Mouse (Mus musculus): ENCODE measurements around the gene Eci1.

The Eci1 gene

GRCm38 (mm10) chr17:24474557-24474956 lies 48.1 kb downstream of the Eci1 start:
- DNase-seq, result no peak

- no peak for DNase-seq
Measured at GRCm38 (mm10) chr17:24475586-24475985, 49.1 kb downstream of the Eci1 start.

- DNase-seq, result no peak
Measured at GRCm38 (mm10) chr17:24476022-24476776, 49.8 kb downstream of the Eci1 start.

- peak in 1 of 2 experiments; percentile 37 for DNase-seq
Measured at GRCm38 (mm10) chr17:24477053-24477984, 50.9 kb downstream of the Eci1 start.

- DNase-seq, result peak; percentile 26 to 55
Measured at GRCm38 (mm10) chr17:24477985-24478600, 51.7 kb downstream of the Eci1 start.

GRCm38 (mm10) chr17:24478663-24479380 lies 52.4 kb downstream of the Eci1 start, which contains the start of gene Mlst8:
Gene Mlst8 (minus strand): TSS chr17:24479078.
- peak; percentile 97 to 98 for DNase-seq

GRCm38 (mm10) chr17:24479431-24479830 lies 53.0 kb downstream of the Eci1 start:
- DNase-seq, result no peak

GRCm38 (mm10) chr17:24480201-24480826 lies 53.9 kb downstream of the Eci1 start:
- peak in 1 of 2 experiments; percentile 23 for DNase-seq

- DNase-seq, result no peak
Measured at GRCm38 (mm10) chr17:24481027-24481815, 54.8 kb downstream of the Eci1 start.

GRCm38 (mm10) chr17:24483495-24483894 lies 57.1 kb downstream of the Eci1 start:
- DNase-seq, result no peak

- peak; percentile 54 to 59 for DNase-seq
Measured at GRCm38 (mm10) chr17:24485090-24485860, 58.8 kb downstream of the Eci1 start.

- no peak for DNase-seq
Measured at GRCm38 (mm10) chr17:24488186-24488661, 61.8 kb downstream of the Eci1 start, which contains the start of gene Caskin1. Gene Caskin1 (plus strand): TSS chr17:24488601.

- DNase-seq, result peak; percentile 14 to 49
Measured at GRCm38 (mm10) chr17:24488662-24489264, 62.3 kb downstream of the Eci1 start.
